Mouse (Mus musculus) intestine, postnatal 0 days (tissue): ENCODE results near the gene Cep112. TPM values are rescaled to one million over a fixed set of nuclear protein-coding genes. Genes with fewer than 3 reads are reported as not detected.

Experiments used
- ATAC-seq: fragments of 200-750 bp; cut with Nextera tagmentation; 2 replicates; pipeline ENCODE4 v1.8.0; 2017; ENCODE audit warnings: mild to moderate bottlenecking, moderate TSS enrichment, moderate library complexity
- H3K27ac ChIP-seq: fragments of 300-500 bp; sonication (generic); 2 replicates; pipeline ENCODE4 v1.5.1; 2014; ENCODE audit warnings: mild to moderate bottlenecking, low read depth, low read length, moderate library complexity
- H3K27me3 ChIP-seq: fragments of 300-500 bp; sonication (generic); replicated peaks from 2 replicates; pipeline ENCODE4 v1.6.1; 2014; ENCODE audit warnings: low read length, mixed read lengths; ENCODE audit not compliant: control insufficient read depth, insufficient read depth
- H3K36me3 ChIP-seq: fragments of 300-500 bp; sonication (generic); 2 replicates; pipeline ENCODE4 v1.6.1; 2014; ENCODE audit warnings: mild to moderate bottlenecking, moderate library complexity; ENCODE audit not compliant: control insufficient read depth, insufficient read depth
- H3K4me1 ChIP-seq: fragments of 300-500 bp; sonication (generic); replicated peaks from 2 replicates; pipeline ENCODE4 v1.6.1; 2014; ENCODE audit warnings: antibody characterized with exemption, low read length, mixed read lengths; ENCODE audit not compliant: control insufficient read depth, insufficient read depth
- H3K4me2 ChIP-seq: fragments of 300-500 bp; sonication (generic); replicated peaks from 2 replicates; pipeline ENCODE4 v1.6.1; 2014; ENCODE audit warnings: low read depth, mild to moderate bottlenecking, moderate library complexity
- H3K4me3 ChIP-seq: fragments of 300-500 bp; sonication (generic); 2 replicates; pipeline ENCODE4 v1.5.1; 2014; ENCODE audit warnings: low read depth, low read length
- H3K9ac ChIP-seq: fragments of 300-500 bp; sonication (generic); 2 replicates; pipeline ENCODE4 v1.6.1; 2014; ENCODE audit warnings: mild to moderate bottlenecking, low read depth, low read length
- H3K9me3 ChIP-seq: fragments of 300-500 bp; sonication (generic); 2 replicates; pipeline ENCODE4 v1.6.1; 2016; ENCODE audit warnings: mixed run types; ENCODE audit not compliant: control insufficient read depth
- CTCF ChIP-seq: sonication (generic); IDR thresholded peaks from 2 replicates; pipeline ENCODE4 v1.5.1; 2016; ENCODE audit warnings: low read depth, mild to moderate bottlenecking, control low read depth, antibody characterized with exemption, moderate library complexity
- WGBS: fragments of 180-500 bp; shearing (Covaris S2); extraction: QIAGEN DNeasy Blood & Tissue Kit; methylation state at CpG from one replicate; pipeline ENCODE4 v1.1.7; 2014; 5-methylcytosine and 5-hydroxymethylcytosine counted together
- polyA plus RNA-seq: library from polyadenylated mRNA; unstranded; fragments of >200 nt; fragmentation: Nextera tagmentation; extraction: Ambion mirVana; gene quantifications from 2 replicates; pipeline ENCODE4 v1.2.1, GENCODE M21; 2015

Cep112 gene
- polyA plus RNA-seq, 1 experiment from 2014 or later = 3.9 TPM

DNA sequence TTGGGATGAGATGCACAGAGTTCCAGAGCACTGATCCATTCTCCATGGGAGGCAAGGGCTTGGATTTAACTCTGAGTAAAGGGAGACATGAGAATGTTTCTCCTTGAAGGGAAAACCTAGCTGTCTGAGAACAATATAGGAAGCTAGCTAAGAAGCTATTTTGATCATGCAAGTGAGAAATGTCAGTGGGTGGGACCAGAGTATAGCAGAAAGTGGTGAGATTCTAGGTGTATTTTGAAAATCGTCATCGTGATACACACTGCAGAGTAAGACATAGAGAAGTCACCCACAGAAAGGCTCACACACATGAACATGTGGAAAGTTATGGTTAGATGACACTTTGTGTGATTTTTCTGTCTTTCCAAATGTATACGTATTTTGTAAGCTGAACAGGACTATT, 257.0 kb downstream of the Cep112 start:
- no peaks in the 10 kb centered on the region for H3K36me3 ChIP-seq
- 92% methylated on average over 3 of the region's 3 CpGs for WGBS
- no peak overlapping the region for H3K4me3 ChIP-seq
- TF ChIP-seq CTCF = no peak
- H3K9ac ChIP-seq = no peak overlapping the region
- no peak for ATAC-seq
- no peak overlapping the region for H3K27ac ChIP-seq
- no peaks in the 10 kb centered on the region for H3K9me3 ChIP-seq
- H3K27me3 ChIP-seq = no peaks in the 10 kb centered on the region
- H3K4me2 ChIP-seq = no peak overlapping the region
- no peaks in the 10 kb centered on the region for H3K4me1 ChIP-seq

DNA sequence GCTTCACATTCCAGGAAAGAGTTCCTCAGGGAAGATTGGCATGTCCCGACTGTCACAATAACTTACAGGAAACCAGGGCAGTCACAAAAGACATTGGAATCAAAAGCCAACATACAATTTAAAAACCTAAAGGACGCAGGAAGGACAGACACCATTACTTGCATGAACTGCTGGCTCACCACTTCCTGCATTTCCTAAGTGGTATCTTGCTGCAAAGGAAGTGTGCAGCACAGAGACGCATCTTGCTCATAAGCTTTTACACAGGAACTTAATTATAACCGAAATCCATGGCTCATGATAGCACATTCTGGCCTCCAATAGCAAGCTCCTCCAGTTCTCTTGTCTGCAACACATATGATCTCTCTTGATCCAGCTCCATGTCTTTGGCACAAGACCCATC, 271.6 kb downstream of the Cep112 start:
- TF ChIP-seq CTCF = no peak
- Histone ChIP-seq H3K4me3 (no peak overlapping the region), H3K36me3 (no peaks in the 10 kb centered on the region), H3K4me1 (no peaks in the 10 kb centered on the region), H3K4me2 (no peak overlapping the region), H3K9me3 (no peaks in the 10 kb centered on the region), H3K9ac (no peak overlapping the region), H3K27ac (no peak overlapping the region), H3K27me3 (no peaks in the 10 kb centered on the region)
- WGBS = 82% methylated on average over 4 of the region's 4 CpGs
- no peak for ATAC-seq

DNA sequence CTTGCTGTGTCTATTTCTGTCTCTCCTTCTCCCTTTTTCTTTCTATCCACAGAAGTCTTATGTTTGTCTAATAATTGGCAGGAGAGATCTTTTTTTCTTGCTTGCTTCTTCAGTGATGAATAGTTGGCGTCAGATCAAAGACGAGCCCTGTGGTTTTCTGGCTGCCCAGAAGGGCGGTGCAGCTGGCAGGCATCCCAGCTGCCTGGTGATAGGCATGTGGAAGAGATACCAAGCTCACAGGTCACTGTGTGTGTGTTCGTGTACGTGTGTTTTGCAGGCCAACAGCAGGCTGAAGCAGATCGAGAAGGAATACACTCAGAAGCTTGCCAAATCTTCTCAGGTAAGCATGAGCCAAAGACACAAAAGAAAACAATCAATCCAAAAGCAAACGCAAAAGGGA, 327.3 kb downstream of the Cep112 start:
- no peaks in the 10 kb centered on the region for H3K36me3 ChIP-seq
- TF ChIP-seq CTCF = no peak
- no peak for ATAC-seq

DNA sequence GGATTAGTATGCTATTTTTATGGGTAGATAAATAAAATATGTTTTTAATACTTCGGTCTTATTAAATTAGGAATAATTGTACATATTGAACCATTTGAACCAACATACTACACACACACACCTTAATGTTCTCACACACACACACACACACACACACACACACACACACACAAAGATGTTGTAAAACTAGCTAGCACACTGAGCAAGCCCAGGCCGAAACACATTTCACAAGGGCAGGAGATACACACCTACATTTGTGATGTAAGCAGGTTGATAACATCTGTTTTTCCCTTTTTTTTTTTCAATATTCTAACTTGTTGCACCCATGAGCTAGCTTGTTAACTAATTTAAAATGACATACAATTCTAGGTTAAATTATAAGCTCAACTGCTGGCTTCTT, 327.8 kb downstream of the Cep112 start:
- Histone ChIP-seq H3K27ac (no peak overlapping the region), H3K4me2 (no peak overlapping the region), H3K4me3 (no peak overlapping the region), H3K27me3 (no peaks in the 10 kb centered on the region), H3K9me3 (no peaks in the 10 kb centered on the region), H3K4me1 (0 out of 2 replicates have a peak, but pooled peaks cover 2% of the 10 kb centered on the region), H3K9ac (no peak overlapping the region), H3K36me3 (no peaks in the 10 kb centered on the region)
- no peak for ATAC-seq
- no peak for TF ChIP-seq CTCF
- WGBS = 89% methylated on average over 2 of the region's 2 CpGs

More for the DNA sequence above, 327.3 kb downstream of the Cep112 start:
- Histone ChIP-seq H3K4me1 (0 out of 2 replicates have a peak, but pooled peaks cover 2% of the 10 kb centered on the region), H3K9ac (no peak overlapping the region), H3K4me3 (no peak overlapping the region), H3K27ac (no peak overlapping the region), H3K9me3 (no peaks in the 10 kb centered on the region), H3K4me2 (no peak overlapping the region), H3K27me3 (no peaks in the 10 kb centered on the region)
- WGBS = 29% methylated on average over 7 of the region's 7 CpGs

DNA sequence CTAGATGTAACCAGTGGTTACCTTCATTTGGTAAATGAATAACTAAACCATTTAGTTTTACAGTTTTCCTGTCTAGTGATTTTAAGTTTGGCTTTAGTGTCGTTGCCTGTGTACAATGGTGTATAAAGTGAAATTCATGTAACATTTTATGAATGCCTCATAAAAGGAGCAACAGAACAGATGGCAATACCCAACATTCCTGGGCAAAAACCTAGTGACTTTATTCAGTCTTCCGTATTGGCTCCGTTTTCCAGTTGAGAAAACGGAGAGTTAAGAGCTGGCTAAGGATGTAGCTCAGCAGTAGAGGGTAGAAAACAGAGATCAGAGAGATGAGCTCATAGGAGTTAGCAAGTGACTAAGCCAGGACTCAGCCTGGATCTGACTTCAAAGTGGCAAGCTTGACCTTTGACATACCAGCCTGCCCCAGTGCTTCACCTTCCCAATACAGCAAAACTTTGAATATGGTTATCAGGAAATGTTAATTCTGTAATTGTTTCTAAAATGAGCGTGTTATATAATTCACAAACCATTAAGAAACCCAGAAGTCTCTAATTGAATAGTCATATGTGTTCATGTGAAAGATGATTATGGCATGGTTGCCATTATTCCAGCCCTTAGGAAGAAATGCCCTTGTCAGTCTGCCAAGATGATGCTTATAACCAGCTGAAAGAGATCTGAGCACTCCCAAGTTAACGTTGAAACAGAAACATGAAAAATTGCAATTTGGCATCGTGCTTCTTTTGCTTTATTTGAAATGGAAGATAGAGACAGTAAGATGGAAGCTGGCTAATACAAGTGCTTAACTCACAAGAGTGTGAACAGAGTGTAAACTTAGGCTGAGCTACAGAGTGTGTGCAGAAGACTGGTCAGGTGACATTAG, 328.6 kb downstream of the Cep112 start:
- Histone ChIP-seq H3K9ac (no peak overlapping the region), H3K4me2 (no peak overlapping the region), H3K4me3 (no peak overlapping the region), H3K27ac (no peak overlapping the region), H3K36me3 (no peaks in the 10 kb centered on the region), H3K9me3 (no peaks in the 10 kb centered on the region), H3K27me3 (no peaks in the 10 kb centered on the region), H3K4me1 (0 out of 2 replicates have a peak, but pooled peaks cover 2% of the 10 kb centered on the region)
- no peak for TF ChIP-seq CTCF
- WGBS = 74% methylated on average over 7 of the region's 7 CpGs
- ATAC-seq = no peak

DNA sequence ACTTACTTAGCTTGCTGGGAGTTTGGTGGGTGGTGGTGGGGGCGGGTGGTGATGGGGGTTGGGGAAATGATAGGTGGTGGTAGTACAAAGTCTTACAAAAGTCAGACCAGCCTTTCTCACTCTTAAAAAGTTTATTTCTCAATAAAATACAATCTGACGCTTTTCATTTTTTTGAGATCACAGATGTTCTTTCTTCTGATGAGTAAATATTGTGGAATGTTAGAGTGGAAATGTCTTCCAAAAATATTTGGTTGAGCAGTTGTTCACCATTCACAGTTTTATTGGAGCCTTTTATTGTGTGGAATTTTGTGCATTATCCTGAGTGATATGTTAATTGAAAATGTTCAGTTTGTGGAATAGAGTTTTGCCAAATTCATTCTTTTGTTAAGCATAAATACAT, 332.2 kb downstream of the Cep112 start:
- Histone ChIP-seq H3K36me3 (no peaks in the 10 kb centered on the region), H3K4me3 (no peak overlapping the region), H3K27ac (no peak overlapping the region), H3K9ac (no peak overlapping the region), H3K27me3 (no peaks in the 10 kb centered on the region), H3K4me2 (no peak overlapping the region), H3K4me1 (0 out of 2 replicates have a peak, but pooled peaks cover 2% of the 10 kb centered on the region), H3K9me3 (no peaks in the 10 kb centered on the region)
- ATAC-seq = no peak
- WGBS = 72% methylated on average over 2 of the region's 2 CpGs
- no peak for TF ChIP-seq CTCF
